Mouse (Mus musculus) c-Kit-negative CD71-positive TER-119-positive erythroid progenitor cells, embryonic 14.5 days (primary cell): ENCODE measurements around the gene Slc33a1.

Experiments
- DNase-seq: peaks from one replicate; pipeline ENCODE4 v3.0.0-alpha.2; 2013; ENCODE audit warnings: low read depth, low spot score

The Slc33a1 gene

GRCm38 (mm10) chr3:63898581-63899308 lies 65.8 kb downstream of the Slc33a1 start:
- no peak for DNase-seq

- no peak for DNase-seq
Observed at GRCm38 (mm10) chr3:63897177-63897576, 67.4 kb downstream of the Slc33a1 start.

- no peak for DNase-seq
Observed at GRCm38 (mm10) chr3:63896303-63896702, 68.3 kb downstream of the Slc33a1 start.

GRCm38 (mm10) chr3:63895786-63896185 lies 68.8 kb downstream of the Slc33a1 start:
- DNase-seq, result no peak

- DNase-seq, result no peak
Observed at GRCm38 (mm10) chr3:63893677-63894076, 70.9 kb downstream of the Slc33a1 start.

- no peak for DNase-seq
Observed at GRCm38 (mm10) chr3:63892154-63892553, 72.4 kb downstream of the Slc33a1 start.
